Mouse (Mus musculus): ENCODE measurements around the gene Ssbp2. TPM values are rescaled to one million over a fixed set of nuclear protein-coding genes. Genes with fewer than 3 reads are reported as not detected.

The Ssbp2 gene
- polyA plus RNA-seq, 1 experiment from 2014 or later, result 30.1 TPM

GRCm38 (mm10) chr13:91451405-91452166, 8.5 kb upstream of the Ssbp2 start:
- Histone ChIP-seq H3K9me3 (ENCODE audit: control insufficient read depth) (no peaks in the 10 kb centered on the region), H3K27ac (ENCODE audit: low read depth, low read length) (no peak overlapping the region), H3K9ac (ENCODE audit: low read depth, low read length) (no peak overlapping the region), H3K4me1 (replicated peaks; ENCODE audit: control insufficient read depth, insufficient read depth, low read length) (no peaks in the 10 kb centered on the region), H3K27me3 (replicated peaks; ENCODE audit: control insufficient read depth, insufficient read depth, low read length) (no peaks in the 10 kb centered on the region), H3K4me2 (replicated peaks; ENCODE audit: low read depth) (no peak overlapping the region), H3K36me3 (ENCODE audit: control insufficient read depth, insufficient read depth) (no peaks in the 10 kb centered on the region), H3K4me3 (ENCODE audit: low read depth, low read length) (no peak overlapping the region)
- no peak for TF ChIP-seq CTCF (IDR thresholded peaks at IDR 0.05; ENCODE audit: low read depth)
- no peak for ATAC-seq
- WGBS, result 53% methylated on average over 3 of the region's 3 CpGs

GRCm38 (mm10) chr13:91452269-91452668, 7.8 kb upstream of the Ssbp2 start:
- Histone ChIP-seq H3K4me1 (replicated peaks; ENCODE audit: control insufficient read depth, insufficient read depth, low read length) (no peaks in the 10 kb centered on the region), H3K27ac (ENCODE audit: low read depth, low read length) (no peak overlapping the region), H3K36me3 (ENCODE audit: control insufficient read depth, insufficient read depth) (no peaks in the 10 kb centered on the region), H3K4me2 (replicated peaks; ENCODE audit: low read depth) (no peak overlapping the region), H3K4me3 (ENCODE audit: low read depth, low read length) (no peak overlapping the region), H3K27me3 (replicated peaks; ENCODE audit: control insufficient read depth, insufficient read depth, low read length) (no peaks in the 10 kb centered on the region), H3K9ac (ENCODE audit: low read depth, low read length) (no peak overlapping the region), H3K9me3 (ENCODE audit: control insufficient read depth) (no peaks in the 10 kb centered on the region)
- TF ChIP-seq CTCF (IDR thresholded peaks at IDR 0.05; ENCODE audit: low read depth), result no peak
- no peak for ATAC-seq
- WGBS, result 82% methylated on average over 3 of the region's 3 CpGs

- Histone ChIP-seq H3K4me2 (replicated peaks; ENCODE audit: low read depth) (no peak overlapping the region), H3K27ac (ENCODE audit: low read depth, low read length) (no peak overlapping the region), H3K4me1 (replicated peaks; ENCODE audit: control insufficient read depth, insufficient read depth, low read length) (no peaks in the 10 kb centered on the region), H3K4me3 (ENCODE audit: low read depth, low read length) (no peak overlapping the region), H3K9me3 (ENCODE audit: control insufficient read depth) (no peaks in the 10 kb centered on the region), H3K36me3 (ENCODE audit: control insufficient read depth, insufficient read depth) (no peaks in the 10 kb centered on the region), H3K27me3 (replicated peaks; ENCODE audit: control insufficient read depth, insufficient read depth, low read length) (no peaks in the 10 kb centered on the region), H3K9ac (ENCODE audit: low read depth, low read length) (no peak overlapping the region)
- WGBS, result 73% methylated on average over 3 of the region's 3 CpGs
- TF ChIP-seq CTCF (IDR thresholded peaks at IDR 0.05; ENCODE audit: low read depth), result no peak
- ATAC-seq, result no peak
These were observed 6.8 kb upstream of the Ssbp2 start for GRCm38 (mm10) chr13:91453236-91453635.

- H3K4me1 ChIP-seq (replicated peaks; ENCODE audit: control insufficient read depth, insufficient read depth, low read length), result no peaks in the 10 kb centered on the region
- ATAC-seq, result no peak
- TF ChIP-seq CTCF (IDR thresholded peaks at IDR 0.05; ENCODE audit: low read depth), result no peak
- no peaks in the 10 kb centered on the region for H3K27me3 ChIP-seq (replicated peaks; ENCODE audit: control insufficient read depth, insufficient read depth, low read length)
- no peak overlapping the region for H3K4me3 ChIP-seq (ENCODE audit: low read depth, low read length)
- H3K4me2 ChIP-seq (replicated peaks; ENCODE audit: low read depth), result no peak overlapping the region
- no peaks in the 10 kb centered on the region for H3K36me3 ChIP-seq (ENCODE audit: control insufficient read depth, insufficient read depth)
- WGBS, result 43% methylated on average over 2 of the region's 2 CpGs
- H3K9me3 ChIP-seq (ENCODE audit: control insufficient read depth), result no peaks in the 10 kb centered on the region
- no peak overlapping the region for H3K9ac ChIP-seq (ENCODE audit: low read depth, low read length)
- H3K27ac ChIP-seq (ENCODE audit: low read depth, low read length), result no peak overlapping the region
These were observed 4.0 kb upstream of the Ssbp2 start for GRCm38 (mm10) chr13:91456041-91456440.

- Histone ChIP-seq H3K27ac (ENCODE audit: low read depth, low read length) (no peak overlapping the region), H3K27me3 (replicated peaks; ENCODE audit: control insufficient read depth, insufficient read depth, low read length) (no peaks in the 10 kb centered on the region), H3K36me3 (ENCODE audit: control insufficient read depth, insufficient read depth) (no peaks in the 10 kb centered on the region), H3K9me3 (ENCODE audit: control insufficient read depth) (no peaks in the 10 kb centered on the region), H3K4me3 (ENCODE audit: low read depth, low read length) (no peak overlapping the region), H3K4me2 (replicated peaks; ENCODE audit: low read depth) (no peak overlapping the region), H3K9ac (ENCODE audit: low read depth, low read length) (no peak overlapping the region), H3K4me1 (replicated peaks; ENCODE audit: control insufficient read depth, insufficient read depth, low read length) (no peaks in the 10 kb centered on the region)
- ATAC-seq, result no peak
- no peak for TF ChIP-seq CTCF (IDR thresholded peaks at IDR 0.05; ENCODE audit: low read depth)
- 73% methylated on average over 3 of the region's 3 CpGs for WGBS
These were observed 3.3 kb upstream of the Ssbp2 start for GRCm38 (mm10) chr13:91456735-91457134.

- Histone ChIP-seq H3K27ac (ENCODE audit: low read depth, low read length) (no peak overlapping the region), H3K4me2 (replicated peaks; ENCODE audit: low read depth) (no peak overlapping the region), H3K4me3 (ENCODE audit: low read depth, low read length) (no peak overlapping the region), H3K4me1 (replicated peaks; ENCODE audit: control insufficient read depth, insufficient read depth, low read length) (no peaks in the 10 kb centered on the region), H3K36me3 (ENCODE audit: control insufficient read depth, insufficient read depth) (no peaks in the 10 kb centered on the region), H3K9me3 (ENCODE audit: control insufficient read depth) (no peaks in the 10 kb centered on the region), H3K9ac (ENCODE audit: low read depth, low read length) (no peak overlapping the region), H3K27me3 (replicated peaks; ENCODE audit: control insufficient read depth, insufficient read depth, low read length) (no peaks in the 10 kb centered on the region)
- TF ChIP-seq CTCF (IDR thresholded peaks at IDR 0.05; ENCODE audit: low read depth), result no peak
- ATAC-seq, result no peak
- 61% methylated on average over 4 of the region's 4 CpGs for WGBS
These were observed 2.1 kb upstream of the Ssbp2 start for GRCm38 (mm10) chr13:91457974-91458373.
